Mouse (Mus musculus): ENCODE results near the gene Gm10300.

The Gm10300 gene

DNA sequence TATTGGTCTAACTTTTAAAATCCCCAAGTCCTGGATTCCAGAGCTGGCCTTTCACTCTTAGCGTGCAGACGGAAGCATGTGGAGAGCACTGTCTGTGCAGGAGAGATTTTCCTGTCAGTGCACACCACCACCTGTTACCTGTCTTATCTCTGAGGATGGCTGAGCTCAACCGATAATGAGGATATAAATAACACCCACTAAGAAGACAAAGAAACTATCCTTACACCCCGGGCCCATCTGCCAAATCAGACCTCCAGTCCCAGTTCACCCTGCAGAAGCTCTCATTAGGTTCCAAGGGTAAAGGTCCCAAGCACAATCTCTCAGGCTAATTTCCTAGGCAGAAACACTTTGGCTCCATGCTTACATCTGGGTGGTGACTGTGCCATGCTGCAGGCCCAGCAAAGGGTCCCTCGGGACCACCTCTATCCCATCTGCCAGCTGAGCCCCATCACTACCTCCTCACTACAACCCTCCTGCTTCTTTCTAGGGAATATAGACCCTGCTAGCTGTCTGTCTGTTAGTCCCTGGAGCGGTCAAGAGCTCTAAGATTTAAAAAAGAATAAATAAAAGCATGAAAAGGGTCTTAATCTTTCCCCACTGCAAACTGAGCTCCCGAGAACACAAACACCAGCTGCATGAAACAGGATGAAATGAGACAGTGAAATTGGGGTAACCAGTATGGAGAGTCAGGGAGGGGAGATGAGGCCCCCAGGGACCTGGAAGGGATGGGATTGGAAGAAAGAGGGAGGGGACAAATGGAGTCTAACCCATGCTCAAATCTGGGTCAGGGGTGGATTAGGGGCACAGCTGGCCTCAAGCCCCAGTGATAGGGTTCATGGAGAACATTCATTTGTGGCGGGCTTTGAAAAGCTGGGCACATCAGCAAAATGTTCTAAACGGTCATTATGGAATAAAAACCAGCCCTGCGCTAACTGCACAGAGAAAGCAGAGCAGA is 22.9 kb upstream of the Gm10300 start:
- no peak for DNase-seq (ENCODE audit: low read depth, low spot score)

DNA sequence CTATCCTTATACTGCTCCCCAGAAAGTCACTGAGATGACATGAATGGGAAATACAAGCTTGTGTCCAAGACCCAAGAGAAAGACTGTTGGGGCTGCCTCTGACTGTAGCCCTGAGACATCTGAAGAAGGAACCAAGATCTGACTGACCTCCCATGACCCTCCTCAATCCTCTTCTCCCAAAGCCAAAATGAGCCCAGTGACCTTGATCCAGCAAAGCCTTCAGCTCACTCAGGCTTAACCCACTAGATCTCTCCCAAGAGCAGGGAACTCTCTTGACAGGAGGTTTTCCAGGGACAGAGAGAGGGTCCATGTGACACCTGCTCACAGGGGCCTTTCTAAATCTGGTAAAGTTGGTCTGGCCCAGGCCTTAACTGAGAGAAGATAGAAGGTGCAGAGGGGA is 17.2 kb upstream of the Gm10300 start:
- DNase-seq (ENCODE audit: low read depth, low spot score): no peak

DNA sequence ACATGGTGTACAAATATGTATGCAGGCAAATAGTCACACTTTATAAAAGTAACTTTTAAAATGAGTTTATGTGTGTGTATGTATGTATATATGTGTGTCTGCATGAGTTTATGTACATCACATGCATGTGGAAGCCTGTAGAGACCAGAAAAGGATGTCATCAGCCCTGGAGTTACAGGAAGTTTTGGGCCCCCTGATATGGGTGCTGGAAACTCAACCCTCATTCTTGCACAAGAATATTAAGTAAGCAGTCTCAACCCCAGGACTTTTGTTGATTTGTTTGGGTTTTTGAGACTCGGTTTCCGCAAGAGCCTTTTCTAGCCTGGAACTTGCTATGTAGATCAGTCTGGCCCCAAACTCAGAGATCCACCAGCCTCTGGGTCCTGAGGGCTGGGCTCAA is 15.0 kb upstream of the Gm10300 start:
- no peak for DNase-seq (ENCODE audit: low read depth, low spot score)

DNA sequence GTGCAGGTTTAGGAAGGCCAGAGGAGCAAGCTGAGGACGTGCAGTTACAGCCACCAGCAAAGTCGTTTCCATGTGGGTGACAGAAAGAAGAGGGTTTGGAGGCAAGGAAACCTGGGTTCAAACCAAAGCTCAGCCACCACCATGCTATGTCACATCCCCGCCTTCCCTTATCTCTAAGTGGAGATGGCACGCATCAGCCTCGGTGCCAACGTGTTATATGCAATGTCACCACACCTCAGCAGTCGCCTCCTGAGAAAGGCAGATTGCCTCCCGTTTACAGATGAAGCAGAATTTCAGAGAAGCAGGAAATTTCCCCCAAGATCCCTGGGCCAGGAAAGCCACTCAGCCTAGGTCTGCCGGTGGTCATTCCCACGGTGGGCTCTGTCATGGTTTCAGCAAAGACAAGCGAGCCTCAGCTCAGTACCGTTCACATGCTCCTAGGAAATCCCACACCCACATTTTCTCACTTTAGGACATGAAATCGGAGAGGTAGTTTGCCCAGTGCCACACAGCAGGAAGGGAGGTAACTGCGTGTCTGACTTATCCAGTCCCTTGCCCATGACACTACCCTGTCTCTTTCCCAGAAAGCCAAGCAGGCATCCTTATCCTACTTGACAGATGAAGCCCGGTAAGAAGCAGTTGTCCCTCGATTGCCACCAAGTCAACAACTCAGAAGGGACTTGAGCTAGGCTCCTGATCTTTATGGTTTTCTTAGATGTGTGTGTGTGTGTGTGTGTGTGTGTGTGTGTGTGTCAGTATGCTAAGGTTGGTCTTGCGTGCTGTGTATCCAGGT is 14.3 kb upstream of the Gm10300 start:
- no peak for DNase-seq (ENCODE audit: low read depth, low spot score)

DNA sequence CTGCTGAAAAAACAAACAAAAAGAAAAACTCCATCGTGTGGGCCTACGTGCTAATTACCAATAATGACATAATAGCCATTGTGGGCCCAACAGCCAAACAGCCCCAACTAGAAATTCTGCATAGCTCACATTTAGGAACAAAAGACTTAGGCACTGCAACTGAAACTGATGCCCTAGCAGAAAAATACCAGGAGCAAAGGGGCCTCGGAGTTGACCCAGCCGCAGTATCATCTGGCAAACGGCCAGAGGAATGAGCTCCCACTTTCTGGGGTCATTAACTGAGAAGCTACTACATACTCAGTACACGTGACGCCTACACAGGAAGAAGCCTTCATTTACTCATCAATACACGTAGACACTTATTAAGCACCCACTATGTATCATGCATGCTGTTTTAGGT is 12.2 kb upstream of the Gm10300 start:
- DNase-seq (ENCODE audit: low read depth, low spot score): no peak

DNA sequence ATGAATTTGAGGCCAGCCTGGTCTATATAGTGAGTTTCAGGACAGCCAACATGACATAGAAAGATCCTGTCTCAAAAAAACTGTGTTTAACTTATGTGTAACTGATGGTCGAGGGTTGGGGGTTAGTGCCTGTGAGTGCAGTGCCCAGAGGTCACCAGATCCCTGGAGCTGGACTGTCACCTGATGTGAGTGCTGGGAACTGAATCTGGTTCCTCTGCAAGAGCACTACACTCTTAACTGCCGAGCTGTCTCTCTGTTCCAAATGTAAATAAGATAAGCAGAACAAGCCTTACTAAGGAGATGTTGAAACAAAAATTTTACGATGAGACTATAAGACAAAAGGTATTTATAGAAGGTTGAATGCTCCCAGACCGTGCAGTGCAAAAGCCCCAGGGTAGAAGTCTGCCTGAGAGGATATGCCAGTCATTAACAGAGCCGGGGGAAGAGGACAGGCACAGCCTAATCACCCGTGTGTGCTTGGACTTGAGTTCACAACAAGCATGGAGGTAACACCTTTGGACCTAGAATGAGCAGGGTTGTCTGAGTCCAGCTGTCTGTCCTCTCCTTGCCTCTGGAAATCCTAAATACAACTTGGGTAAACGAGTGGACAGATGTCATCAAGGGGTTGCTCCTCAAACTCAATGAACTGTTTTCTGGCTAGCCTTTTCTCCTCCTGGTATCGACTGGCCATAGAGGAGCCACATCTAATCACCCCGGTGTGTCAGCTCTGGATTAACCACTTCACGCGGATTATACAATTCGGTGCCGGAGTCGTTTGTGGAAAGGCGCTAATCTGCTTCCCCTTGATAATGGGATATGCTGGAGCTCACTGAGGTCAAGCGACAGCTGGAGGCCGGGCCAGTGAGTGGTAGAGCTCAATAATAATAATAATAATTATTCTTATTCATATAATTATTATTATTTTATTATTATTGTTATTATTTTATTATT is 11.3 kb upstream of the Gm10300 start:
- no peak for DNase-seq (ENCODE audit: low read depth, low spot score)

DNA sequence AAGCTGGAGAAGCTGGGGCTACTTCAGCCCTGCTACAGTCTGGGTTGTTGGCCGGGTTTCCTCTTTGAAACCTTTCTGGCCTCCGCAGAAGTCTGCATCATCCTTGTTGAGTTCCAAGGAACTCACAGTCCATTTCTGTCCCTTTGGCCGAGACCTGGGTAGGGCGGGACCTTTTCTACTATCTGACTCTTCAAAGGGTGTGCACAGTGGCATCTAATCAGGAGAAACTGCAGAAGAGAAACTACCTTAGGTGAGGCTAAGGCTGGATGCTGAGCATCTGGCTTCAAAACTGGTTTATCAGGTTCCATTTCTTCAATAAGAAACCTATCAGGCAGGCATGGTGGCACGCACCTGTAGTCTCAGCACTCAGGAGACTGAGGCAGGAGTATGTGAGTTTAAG is 9.9 kb upstream of the Gm10300 start:
- no peak for DNase-seq (ENCODE audit: low read depth, low spot score)

DNA sequence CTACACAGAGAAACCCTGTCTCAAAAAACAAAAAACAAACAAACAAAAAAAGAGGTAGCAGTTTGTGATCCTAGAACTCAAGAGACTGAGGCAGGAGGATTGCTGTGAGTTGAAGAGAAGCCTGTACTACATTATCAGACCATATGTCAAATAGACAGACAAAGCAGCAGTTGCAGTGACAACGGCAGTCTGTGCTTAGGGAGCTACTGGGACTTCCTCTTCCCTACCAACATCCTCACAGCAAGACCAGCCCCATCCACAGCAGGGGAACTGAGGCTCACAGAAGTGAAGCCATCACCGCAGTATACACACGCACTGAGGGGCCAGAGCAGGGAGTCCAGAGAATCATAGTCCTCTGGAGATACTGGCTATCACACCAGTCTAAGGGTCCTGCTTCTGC is 8.9 kb upstream of the Gm10300 start:
- no peak for DNase-seq (ENCODE audit: low read depth, low spot score)

DNA sequence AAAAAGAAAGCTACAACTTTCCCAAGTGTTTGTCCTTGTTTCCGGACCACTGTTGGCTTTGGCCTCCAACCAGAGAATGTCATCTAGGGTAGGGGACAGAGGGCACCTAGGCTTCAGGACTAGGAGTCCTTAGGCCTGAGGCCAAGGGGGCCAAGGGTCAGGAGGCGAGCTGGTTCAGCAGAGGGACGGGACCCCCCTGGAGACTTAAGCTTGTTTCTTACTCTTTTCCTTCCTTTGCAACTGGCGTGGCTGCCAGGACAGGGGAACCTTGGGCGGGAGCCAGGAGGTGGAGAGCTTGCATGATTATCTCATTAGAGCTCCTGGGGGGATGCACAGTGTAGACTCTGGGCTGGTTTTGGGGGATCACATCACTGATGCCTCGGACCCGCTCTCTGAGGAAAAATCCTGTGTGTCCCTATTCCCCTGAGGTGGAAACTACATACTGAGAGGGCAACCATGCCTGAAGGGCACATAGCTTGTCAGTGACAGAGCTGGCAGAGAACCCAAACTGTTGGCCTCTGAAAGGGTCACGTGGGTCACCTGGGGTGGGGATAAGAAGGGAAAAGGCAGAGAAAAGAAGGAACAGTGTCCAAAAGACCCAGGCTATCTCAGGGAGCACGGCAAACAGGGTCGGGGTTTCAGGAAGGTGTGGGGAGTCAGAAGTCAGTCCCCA is 8.3 kb upstream of the Gm10300 start:
- DNase-seq (ENCODE audit: low read depth, low spot score): no peak

DNA sequence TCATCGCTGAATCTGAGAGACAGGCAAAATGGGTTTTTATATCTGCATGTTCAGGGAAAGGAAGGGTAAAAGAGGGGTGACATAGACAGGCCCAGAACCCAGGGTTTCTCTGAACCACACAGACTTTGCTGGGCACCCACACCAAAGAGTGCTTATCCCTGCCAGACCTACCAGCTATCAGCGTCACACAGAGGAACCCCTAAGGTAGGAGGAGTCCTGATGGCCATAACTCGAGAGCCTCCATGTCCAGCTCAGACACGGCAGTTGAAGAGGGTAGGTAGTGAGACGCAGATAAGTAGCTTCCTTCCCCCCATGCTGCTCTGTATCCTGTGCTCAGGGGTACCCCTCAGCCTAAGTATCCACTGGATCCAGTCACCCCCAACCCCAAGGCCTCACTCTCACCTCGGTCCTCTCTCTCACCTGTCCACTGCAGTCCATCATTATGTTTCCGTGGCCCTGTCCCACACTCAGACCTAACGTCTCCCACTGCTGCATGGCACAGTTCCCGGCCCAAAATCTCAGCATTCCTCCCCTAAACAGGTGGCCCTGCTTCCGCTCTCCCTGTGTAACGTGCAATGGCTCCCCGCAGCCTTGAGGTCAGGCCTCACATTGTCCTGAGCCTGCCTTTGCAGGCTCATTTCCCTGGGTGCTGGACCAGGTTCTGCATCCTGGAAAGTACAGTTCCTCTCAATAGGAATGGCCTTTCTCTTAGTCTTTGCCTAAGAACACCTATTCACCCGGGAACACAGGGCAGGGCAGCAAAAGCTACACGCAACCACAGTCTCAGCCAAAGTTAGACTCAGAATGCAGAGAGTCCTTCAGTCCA is 7.2 kb upstream of the Gm10300 start:
- DNase-seq (ENCODE audit: low read depth, low spot score): no peak

DNA sequence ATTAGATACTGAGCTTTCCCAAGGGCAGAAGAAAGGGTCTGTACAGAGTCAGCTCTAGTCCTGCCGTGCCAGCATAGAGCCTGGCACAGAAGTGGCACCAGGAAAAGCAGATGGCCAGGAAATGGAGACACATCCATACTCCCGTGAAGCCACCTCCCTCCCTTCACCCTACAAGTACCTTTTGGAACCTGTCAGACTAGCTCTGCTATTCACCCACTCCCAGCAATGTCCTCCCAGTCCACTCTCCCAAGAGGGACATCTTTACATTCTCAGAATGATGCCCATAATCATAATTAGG is 6.6 kb upstream of the Gm10300 start:
- DNase-seq (ENCODE audit: low read depth, low spot score): no peak

DNA sequence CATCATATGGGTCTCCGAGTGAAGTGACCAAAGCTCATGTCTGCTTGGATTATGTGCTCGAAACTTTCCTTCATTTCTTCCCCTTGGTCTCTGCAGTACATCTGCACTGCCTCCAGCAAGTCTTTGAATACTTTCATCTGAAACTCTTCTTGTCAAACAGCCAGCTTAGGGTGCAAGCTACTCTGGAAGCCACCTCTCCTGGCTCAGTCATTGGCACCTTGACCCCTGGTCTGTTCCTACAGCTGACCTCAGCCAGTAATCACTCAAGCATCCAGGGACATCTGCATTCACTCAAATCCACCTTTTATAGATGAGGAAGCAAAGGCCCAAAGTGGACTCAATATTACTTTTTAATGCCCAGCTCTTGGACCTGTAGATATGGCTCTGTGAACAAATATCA is 2.8 kb upstream of the Gm10300 start:
- DNase-seq (ENCODE audit: low read depth, low spot score): no peak

DNA sequence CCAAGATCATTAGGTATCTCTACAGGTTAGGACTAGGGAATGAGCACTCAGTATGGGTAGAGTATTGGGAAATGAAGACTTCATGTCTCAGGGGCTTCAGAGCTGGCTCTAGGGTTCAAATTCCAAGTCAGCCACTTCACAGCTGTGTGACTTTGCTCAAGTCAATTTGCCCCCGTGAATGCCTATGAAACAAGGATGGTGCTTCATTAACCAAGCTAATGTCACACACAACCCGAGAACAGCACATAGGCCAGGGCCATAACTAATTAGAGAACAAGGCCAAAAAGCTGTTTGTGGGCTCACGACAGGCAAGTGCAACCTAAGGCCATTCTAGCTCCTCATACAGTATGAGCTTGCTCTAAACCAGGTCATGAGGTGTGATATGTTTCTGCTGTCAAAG is 2.3 kb upstream of the Gm10300 start:
- no peak for DNase-seq (ENCODE audit: low read depth, low spot score)

DNA sequence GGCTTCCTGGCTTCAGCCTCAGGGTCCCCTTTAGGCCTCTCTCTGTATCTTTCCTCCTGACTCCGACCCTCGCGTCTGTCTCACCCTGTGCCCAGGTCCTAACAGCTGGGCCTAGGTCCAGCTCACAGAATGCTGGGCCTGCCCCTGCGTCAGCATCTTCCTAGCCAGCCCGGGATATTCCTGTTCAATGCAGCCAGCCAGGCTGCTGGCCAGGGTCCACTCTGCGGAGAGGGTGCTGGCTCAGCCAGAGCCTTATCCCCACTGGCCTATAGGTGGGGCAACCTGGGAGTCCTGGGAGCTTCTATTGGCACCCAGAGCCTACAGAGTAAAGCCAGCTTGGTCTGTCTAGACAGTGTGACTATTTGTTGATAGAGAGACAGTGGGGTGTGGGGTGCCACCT is 1.6 kb upstream of the Gm10300 start:
- DNase-seq (ENCODE audit: low read depth, low spot score): no peak

DNA sequence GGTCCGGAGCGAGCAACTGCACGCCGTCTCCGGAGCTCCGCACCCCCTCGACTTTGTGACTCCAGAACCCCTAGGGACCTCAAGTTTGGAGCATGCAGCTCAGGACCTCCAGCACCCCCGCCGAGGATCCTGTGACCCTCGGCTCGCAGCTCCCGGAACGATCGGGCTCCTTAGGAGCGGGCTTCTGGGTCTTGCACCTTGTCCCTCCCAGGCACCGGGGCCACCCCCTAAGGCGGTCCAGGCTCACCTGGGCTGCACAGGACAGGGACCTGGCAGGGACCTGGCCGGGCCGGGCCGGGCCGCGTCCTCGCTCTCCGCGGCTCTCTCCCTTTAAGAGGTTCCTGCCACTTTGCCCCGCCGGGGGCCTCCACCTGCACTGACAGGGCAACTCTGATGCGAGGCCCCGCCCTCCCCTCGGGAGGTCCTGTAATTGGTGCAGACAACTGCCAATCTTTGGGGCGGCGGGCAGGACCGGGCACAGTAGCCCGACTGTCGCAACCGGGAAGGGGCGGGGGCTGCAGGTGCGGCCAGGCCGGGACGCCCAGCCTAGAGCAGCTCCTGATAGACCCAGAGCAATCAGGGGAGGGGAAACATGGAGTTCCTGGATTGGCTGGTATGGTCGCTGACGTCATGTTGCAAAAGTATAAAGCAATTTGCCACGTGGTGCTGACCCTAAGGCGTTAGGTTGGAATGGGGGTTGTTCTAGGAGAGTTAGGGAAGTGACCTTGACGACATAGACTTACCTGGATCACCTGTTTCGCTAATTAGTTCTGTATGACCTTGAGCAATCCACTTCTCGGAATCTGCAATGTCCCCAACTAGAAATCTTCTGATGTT is 654 bp downstream of the Gm10300 start, which contains the start of gene Epb41:
Epb41 (minus strand) TSS at position 389 of the 837 bp plus-strand sequence.
- peak; percentile 99 for DNase-seq (ENCODE audit: low read depth, low spot score)

DNA sequence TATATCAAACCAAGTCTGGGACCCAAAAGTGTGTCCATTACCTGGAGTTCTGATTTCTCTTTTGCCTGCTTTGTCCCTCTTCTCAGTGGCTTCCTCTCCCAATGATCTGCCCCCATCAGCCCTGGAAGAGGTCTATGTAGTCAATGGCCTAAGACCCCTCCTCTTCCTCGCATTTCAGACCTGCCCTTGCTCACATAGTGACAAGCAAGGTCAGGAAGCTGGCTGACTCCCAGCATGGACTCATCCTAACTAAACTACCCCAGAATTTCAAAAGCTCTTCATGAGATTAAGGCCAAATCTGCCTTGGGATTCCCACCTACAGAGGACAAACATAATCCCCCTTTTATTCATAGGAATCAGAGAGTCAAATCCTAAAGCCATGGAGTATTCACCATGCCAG is 1.3 kb downstream of the Gm10300 start:
- DNase-seq (ENCODE audit: low read depth, low spot score): no peak

DNA sequence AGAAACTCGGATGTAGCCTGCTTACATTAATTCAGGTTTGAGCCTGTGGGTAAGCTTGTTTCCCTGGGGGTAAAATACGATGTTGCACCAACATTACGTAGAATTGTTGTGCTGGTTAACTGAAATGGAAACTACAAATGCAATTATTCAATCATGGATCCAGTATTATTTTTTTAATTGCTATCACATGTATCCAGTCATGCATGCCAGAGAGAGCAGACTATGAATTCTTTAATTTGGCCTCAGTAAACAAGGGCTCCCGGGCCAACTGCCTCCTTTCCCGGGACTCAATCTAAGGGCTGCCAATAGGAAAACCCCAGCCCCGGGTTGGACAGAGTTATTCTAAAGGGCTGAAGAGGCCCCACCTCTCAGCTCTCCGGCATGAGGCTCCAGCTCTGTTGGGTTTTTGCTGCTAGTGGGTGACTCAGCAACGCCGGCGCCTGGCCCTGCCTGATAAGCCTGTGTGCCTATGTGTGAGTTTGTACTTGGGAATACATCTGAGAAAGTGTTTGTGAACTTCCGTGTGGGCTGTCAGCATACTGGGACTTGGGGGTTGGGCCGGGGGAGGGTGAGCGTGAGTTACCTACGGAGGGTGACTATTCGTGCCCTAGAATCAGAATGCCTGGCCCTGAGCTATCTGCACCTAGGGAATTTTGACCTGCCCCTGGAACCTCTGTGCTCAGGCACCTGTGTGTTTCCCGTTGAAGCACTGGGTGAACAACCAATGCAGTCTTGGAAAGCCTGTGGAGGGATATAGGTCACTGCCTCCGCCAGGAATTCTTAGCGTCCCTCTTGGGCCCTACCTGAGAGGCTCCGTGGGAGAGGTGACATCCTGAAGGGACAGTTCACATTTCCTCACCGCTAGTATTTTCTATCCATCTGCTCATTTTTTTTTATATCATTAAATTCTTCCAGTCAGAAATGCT is 2.2 kb downstream of the Gm10300 start:
- no peak for DNase-seq (ENCODE audit: low read depth, low spot score)

DNA sequence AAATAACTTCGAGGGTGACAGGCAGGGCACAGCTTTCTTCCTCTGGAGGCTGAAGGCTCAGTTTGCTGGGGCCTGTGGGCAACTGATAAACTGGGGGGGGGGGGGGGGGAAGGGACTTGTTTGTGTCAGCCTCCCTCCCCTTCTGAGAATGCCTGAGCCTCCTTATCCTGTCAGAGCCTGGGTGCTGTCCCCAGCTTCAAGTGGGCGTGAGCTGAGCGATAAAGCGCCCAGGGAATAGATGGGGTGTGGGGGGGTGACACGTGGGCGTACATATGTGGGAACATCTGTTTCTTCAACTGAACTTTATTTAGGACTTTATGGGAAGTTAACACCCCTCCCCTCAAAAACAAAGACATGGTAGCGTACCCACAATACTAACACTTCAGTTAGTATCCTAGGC is 2.9 kb downstream of the Gm10300 start:
- DNase-seq (ENCODE audit: low read depth, low spot score): no peak

All from A20 (cell line).